8 mouse cellular contexts compared by ENCODE assay signal in the genomic region with DNA sequence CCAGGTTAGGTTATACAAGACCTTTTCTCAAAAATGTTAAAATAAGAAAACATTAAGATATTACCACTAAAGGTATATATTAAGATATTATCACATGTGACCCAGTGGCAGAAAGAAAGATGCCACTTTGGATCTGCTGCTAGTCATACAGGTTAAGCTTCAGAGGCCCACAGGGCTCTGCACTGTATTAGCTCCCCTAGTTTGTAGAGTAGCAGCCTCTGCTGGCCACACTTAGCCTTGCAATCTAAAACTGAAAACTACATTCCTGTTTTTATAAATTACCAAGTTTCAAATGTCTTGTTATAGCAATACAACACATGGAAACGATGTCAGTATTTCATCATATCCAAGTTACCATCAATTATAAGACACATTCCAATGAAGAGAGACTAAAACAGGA. TPM values are rescaled to one million over a fixed set of nuclear protein-coding genes. Genes with fewer than 3 reads are reported as not detected.
DNase-seq lines count a peak whose midpoint lies in the region; ATAC-seq lines count a peak whose summit lies in the region.

No protein-coding gene starts in this region.

- no peak overlapping the region for H3K27ac ChIP-seq in midbrain, embryonic 16.5 days (ENCODE audit: low read length)

- no peaks in the 10 kb centered on the region for H3K9me3 ChIP-seq in midbrain, embryonic 16.5 days (replicated peaks; ENCODE audit: control insufficient read depth, low read length, poor library complexity, severe bottlenecking)

- H3K4me1 ChIP-seq in midbrain, embryonic 16.5 days (ENCODE audit: control insufficient read depth, insufficient read depth, low read length) = no peaks in the 10 kb centered on the region

- DNase-seq in heart, adult 8-10 months (ENCODE audit: low spot score) = peak; percentile 14
- DNase-seq in heart, adult 11 months = no peak
- peak; percentile 28 to 46 for DNase-seq in adrenal gland, postnatal 36 days
- peak; percentile 8 to 22 for DNase-seq in left cerebral cortex, postnatal 10 days (ENCODE audit: extremely low spot score in 1 of 2, low spot score in 2 of 2)
- no peak for DNase-seq in spleen, postnatal 14 days (ENCODE audit: low spot score in 2 of 2)

- no peak overlapping the region for H3K4me3 ChIP-seq in midbrain, embryonic 16.5 days (ENCODE audit: low read depth, low read length)

- peak; percentile 80 for ATAC-seq in CD4-positive, CD25-positive, alpha-beta regulatory T cell, adult 4 months
- ATAC-seq in granulocyte monocyte progenitor cell, adult 5-6 weeks (replicated peaks; ENCODE audit: poor library complexity, severe bottlenecking) = peak; percentile 76
- peak; percentile 79 for ATAC-seq in midbrain, embryonic 16.5 days

- no peak overlapping the region for H3K4me2 ChIP-seq in midbrain, embryonic 16.5 days (ENCODE audit: low read length)

- H3K27me3 ChIP-seq in midbrain, embryonic 16.5 days (ENCODE audit: control insufficient read depth, insufficient read depth, low read depth, low read length) = no peaks in the 10 kb centered on the region

- no peak overlapping the region for H3K9ac ChIP-seq in midbrain, embryonic 16.5 days (ENCODE audit: low read depth, low read length)

- peaks cover 2% of the 10 kb centered on the region for H3K36me3 ChIP-seq in midbrain, embryonic 16.5 days (ENCODE audit: control insufficient read depth, insufficient read depth, low read length)

- intact Hi-C loops in left cerebral cortex, postnatal 10 days (cut with DNase I) = loop anchor here (5.0 to 10.0 kb wide), 3 partner anchors 128 to 250 kb away; no protein-coding TSS in a partner anchor

- 80% methylated on average over 1 of the region's 1 CpGs for whole genome bisulfite sequencing in midbrain, embryonic 16.5 days

RNA-seq across cellular contexts. Expression of a gene that starts 26.2 kb away (rescaled TPM):
- total RNA-seq in heart, adult 8-10 months (2022) = 1 to 10 TPM; 5.4 to 7.5 (median 5.8) TPM
- polyA plus RNA-seq in CD4-positive, CD25-positive, alpha-beta regulatory T cell, adult 4 months (2017; shearing (Covaris generic)) = 1 to 10 TPM in 1 of 2 experiments, under 1 TPM in 1; 0.96 to 1.4 TPM
- 10 to 100 TPM in 1 of 2 experiments, 1 to 10 TPM in 1; 9.1 to 11.9 TPM for total RNA-seq in adrenal gland, postnatal 36 days (2021)
- 1.6 TPM in 1 of 2 replicates, not detected in the other for total RNA-seq in granulocyte monocyte progenitor cell, adult 5-6 weeks (2014; fragmentation: Nextera tagmentation)
- total RNA-seq in granulocyte monocyte progenitor cell, adult 5-6 weeks (2017) = 0.65 TPM in 1 of 2 replicates, not detected in the other
- 1 to 10 TPM; 5.8 to 6.8 TPM for total RNA-seq in left cerebral cortex, postnatal 10 days (2021)
- polyA plus RNA-seq in midbrain, embryonic 16.5 days (2015; fragmentation: Nextera tagmentation; extraction: Ambion mirVana) = 21.1 and 21.6 TPM in 2 replicates

Comparison
In these comparisons a context has a peak if more than half of its experiments do, and no peak if none do; other contexts are left out.
1. DNase-seq: peak in heart, adult 8-10 months (single experiment), adrenal gland, postnatal 36 days (2 of 2) and left cerebral cortex, postnatal 10 days (2 of 2); none in heart, adult 11 months (single experiment) and spleen, postnatal 14 days (0 of 2).
2. Peak in every context shown above with its lines, with median percentiles within 50 percentile points of each other: ATAC-seq.